ENCODE assay signal across 17 mouse cellular contexts in genomic region chr16:21768255-21768654, GRCm38 (mm10). TPM values are rescaled to one million over a fixed set of nuclear protein-coding genes. Genes with fewer than 3 reads are reported as not detected.
A peak's percentile ranks its signal among the peaks of the same experiment; 100 is the strongest.
DNase-seq lines count a peak whose midpoint lies in the region; ATAC-seq and TF ChIP-seq lines count a peak whose summit lies in the region.
"Had no signal": no experiment of that assay in that cellular context is flagged by ENCODE, and none has a peak within 500 bp of the region (broad histone marks: within the 10 kb centered on the region; RNA-seq: fewer than 3 reads in every experiment).

No protein-coding gene starts in this region.

- H3K27me3 ChIP-seq in forebrain, embryonic 12.5 days: no peaks in the 10 kb centered on the region
- H3K27me3 ChIP-seq: neural tube, embryonic 13.5 days; stomach, embryonic 15.5 days had no signal

- no peaks in the 10 kb centered on the region for H3K4me1 ChIP-seq in forebrain, embryonic 12.5 days
- H3K4me1 ChIP-seq: embryonic facial prominence, embryonic 10.5 days; neural tube, embryonic 13.5 days; stomach, embryonic 15.5 days had no signal

- H3K9me3 ChIP-seq in forebrain, embryonic 12.5 days: no peaks in the 10 kb centered on the region
- H3K9me3 ChIP-seq: embryonic facial prominence, embryonic 10.5 days; neural tube, embryonic 13.5 days; stomach, embryonic 15.5 days had no signal

- peak; percentile 21 to 25 for DNase-seq in cerebellum, postnatal 10 days
- DNase-seq in cerebellum, adult 11-12 months: no peak
- DNase-seq in layer of hippocampus, adult 2 months (ENCODE audit: low spot score in 2 of 2): no peak
- DNase-seq in layer of hippocampus, adult 9-11 months: no peak
- DNase-seq in right cerebral cortex, postnatal 4 days: peak; percentile 16
- no peak for DNase-seq in right cerebral cortex, postnatal 14 days
- DNase-seq in natural killer cell, adult 2 months (ENCODE audit: low spot score in 2 of 2): no peak
- DNase-seq: adrenal gland, postnatal 10 days; cerebellum, adult 9-10 months; kidney, postnatal 36 days; thymus, postnatal 36 days had no signal

- 80% methylated on average over 3 of the region's 3 CpGs for WGBS in forebrain, embryonic 12.5 days

- ATAC-seq in forebrain, embryonic 12.5 days (ENCODE audit: low FRiP score): no peak
- ATAC-seq: intestine, embryonic 16.5 days had no signal

- no peak overlapping the region for H3K4me3 ChIP-seq in layer of hippocampus, adult 2 months
- H3K4me3 ChIP-seq in forebrain, embryonic 12.5 days (replicated peaks): no peak overlapping the region
- H3K4me3 ChIP-seq: embryonic facial prominence, embryonic 10.5 days; erythroblast, embryonic 14.5 days; neural tube, embryonic 13.5 days; stomach, embryonic 15.5 days had no signal

- peak; percentile 72 for TF ChIP-seq CTCF in layer of hippocampus, adult 2 months (conservative IDR thresholded peaks at IDR 0.05)

- no peak overlapping the region for H3K4me2 ChIP-seq in forebrain, embryonic 12.5 days
- H3K4me2 ChIP-seq: neural tube, embryonic 13.5 days; stomach, embryonic 15.5 days had no signal

- H3K9ac ChIP-seq in forebrain, embryonic 12.5 days: no peak overlapping the region
- H3K9ac ChIP-seq: neural tube, embryonic 13.5 days; stomach, embryonic 15.5 days had no signal

- H3K27ac ChIP-seq in layer of hippocampus, adult 2 months: no peak overlapping the region
- no peak overlapping the region for H3K27ac ChIP-seq in forebrain, embryonic 12.5 days
- H3K27ac ChIP-seq: embryonic facial prominence, embryonic 10.5 days; neural tube, embryonic 13.5 days; stomach, embryonic 15.5 days had no signal

- no peaks in the 10 kb centered on the region for H3K36me3 ChIP-seq in forebrain, embryonic 12.5 days (replicated peaks)
- H3K36me3 ChIP-seq: embryonic facial prominence, embryonic 10.5 days; neural tube, embryonic 13.5 days had no signal

RNA-seq across cellular contexts. Expression of gene Ehhadh, which starts 19.4 kb away (rescaled TPM):
- total RNA-seq in layer of hippocampus, adult 2 months (2021): 1 to 10 TPM; 1.7 to 2.5 TPM
- polyA plus RNA-seq in forebrain, embryonic 12.5 days (2016; fragmentation: Nextera tagmentation; extraction: Ambion mirVana): 1.0 and 1.1 TPM in 2 replicates

RNA-seq across cellular contexts. Expression of gene Map3k13, which starts 25.9 kb away (rescaled TPM):
- 10 to 100 TPM; 14.6 to 14.8 TPM for total RNA-seq in layer of hippocampus, adult 2 months (2021)
- 4.8 and 6.1 TPM in 2 replicates for polyA plus RNA-seq in forebrain, embryonic 12.5 days (2016; fragmentation: Nextera tagmentation; extraction: Ambion mirVana)

Comparison
In these comparisons a context has a peak if more than half of its experiments do, and no peak if none do; other contexts are left out.
1. DNase-seq: peak in cerebellum, postnatal 10 days (2 of 2) and right cerebral cortex, postnatal 4 days (single experiment); none in cerebellum, adult 11-12 months (single experiment), layer of hippocampus, adult 2 months (0 of 2), layer of hippocampus, adult 9-11 months (single experiment), right cerebral cortex, postnatal 14 days (single experiment) and natural killer cell, adult 2 months (0 of 2).